Mouse (Mus musculus) cerebellum, adult 2 months (tissue): ENCODE measurements around the gene Asxl1. TPM values are rescaled to one million over a fixed set of nuclear protein-coding genes. Genes with fewer than 3 reads are reported as not detected.
A peak's percentile ranks its signal among the peaks of the same experiment; 100 is the strongest.

Source experiments
- DNase-seq, 2 experiments: peaks; one replicate each; pipeline ENCODE4 v3.0.0; 2021
- H3K27ac ChIP-seq: fragments of 200-500 bp; 2 replicates; pipeline ENCODE4 v1.5.1; 2012; ENCODE audit warnings: low read length, control low read depth, inconsistent platforms; ENCODE audit not compliant: insufficient read depth
- H3K27me3 ChIP-seq: fragments of 200-500 bp; 2 replicates; pipeline ENCODE4 v1.6.1; 2012; ENCODE audit warnings: inconsistent platforms, mild to moderate bottlenecking, low read length, moderate library complexity; ENCODE audit not compliant: control insufficient read depth, insufficient read depth
- H3K4me1 ChIP-seq: fragments of 200-500 bp; 2 replicates; pipeline ENCODE4 v1.6.1; 2011; ENCODE audit warnings: low read length; ENCODE audit not compliant: control insufficient read depth, insufficient read depth
- H3K4me3 ChIP-seq: fragments of 200-500 bp; replicated peaks from 2 replicates; pipeline ENCODE3; 2011; ENCODE audit warnings: mild to moderate bottlenecking, low read depth, low read length, control low read depth; ENCODE audit not compliant: insufficient read depth
- CTCF ChIP-seq: fragments of 200-500 bp; IDR thresholded peaks from 2 replicates; pipeline ENCODE4 v1.5.1; 2011; ENCODE audit warnings: low read depth, mild to moderate bottlenecking, control low read depth, low read length, moderate library complexity, borderline replicate concordance; ENCODE audit not compliant: insufficient read depth
- POLR2A ChIP-seq: fragments of 200-500 bp; IDR thresholded peaks from 2 replicates; pipeline ENCODE4 v1.6.1; 2011; ENCODE audit warnings: low read length, control low read depth, borderline replicate concordance; ENCODE audit not compliant: insufficient read depth
- WGBS: fragments of 180-500 bp; shearing (Covaris S2); methylation state at CpG from one replicate; pipeline ENCODE4 v1.1.7; 2018; 5-methylcytosine and 5-hydroxymethylcytosine counted together
- polyA plus RNA-seq: library from polyadenylated mRNA; depleted of rRNA; stranded (reverse); fragments of >200 nt; gene quantifications from 2 replicates; pipeline ENCODE4 v1.2.3, GENCODE M21; 2012

The Asxl1 gene
- polyA plus RNA-seq, 1 experiment, result 21.8 TPM

GRCm38 (mm10) chr2:153370871-153371270 is 25.2 kb downstream of the Asxl1 start:
- Histone ChIP-seq H3K27ac (no peak overlapping the region), H3K4me1 (peaks cover 4% of the 10 kb centered on the region; the same call in 1 of the 2 replicates), H3K27me3 (no peaks in the 10 kb centered on the region), H3K4me3 (no peak overlapping the region)
- TF ChIP-seq POLR2A, result no peak
- no peak for TF ChIP-seq CTCF
- no peak for DNase-seq

DNA sequence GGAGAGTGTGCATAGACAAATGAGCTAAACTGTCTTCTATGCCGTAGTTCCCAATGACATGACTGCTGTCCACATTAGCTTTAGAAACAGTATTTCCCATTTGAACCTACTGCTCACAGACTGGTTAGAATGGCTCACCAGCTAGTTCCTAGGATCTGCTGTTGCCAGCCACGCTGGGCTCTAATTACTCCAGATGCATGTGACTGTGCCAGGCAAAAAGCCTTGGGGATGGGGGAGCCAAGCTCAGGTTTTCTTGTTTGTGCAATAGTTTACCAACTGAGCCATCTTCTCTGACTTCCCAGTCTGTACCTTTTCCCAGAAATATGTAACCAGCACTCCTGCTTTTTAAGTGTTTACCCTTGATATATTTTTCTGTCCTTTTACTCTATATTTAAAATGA is 29.8 kb downstream of the Asxl1 start:
- 68% methylated on average over 2 of the region's 2 CpGs for WGBS
- Histone ChIP-seq H3K27me3 (no peaks in the 10 kb centered on the region), H3K4me3 (no peak overlapping the region), H3K27ac (no peak overlapping the region), H3K4me1 (peaks cover 6% of the 10 kb centered on the region; the same call in 1 of the 2 replicates)
- TF ChIP-seq POLR2A (no peak), CTCF (no peak)
- no peak for DNase-seq

DNA sequence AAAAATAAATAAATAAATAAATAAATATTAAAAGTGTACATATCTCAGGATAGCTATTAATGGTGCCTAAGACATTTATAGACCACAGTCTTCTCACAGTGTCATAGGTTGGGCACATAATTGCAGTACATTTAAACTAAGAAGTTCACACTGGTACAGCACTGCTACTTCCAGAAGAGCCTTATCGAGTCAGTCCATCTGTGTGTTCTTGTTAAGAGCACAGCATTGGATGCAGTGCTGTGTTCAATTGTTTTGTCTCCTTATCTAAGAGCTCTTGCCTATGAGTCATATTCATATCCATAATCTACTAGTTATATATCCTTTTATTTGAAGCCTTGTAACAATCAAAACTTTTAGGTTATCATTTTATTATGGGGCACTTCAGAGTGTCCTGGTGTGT is 34.9 kb downstream of the Asxl1 start:
- 91% methylated on average over 1 of the region's 1 CpGs for WGBS
- Histone ChIP-seq H3K27ac (no peak overlapping the region), H3K4me1 (peaks cover 2% of the 10 kb centered on the region; the same call in 1 of the 2 replicates), H3K27me3 (no peaks in the 10 kb centered on the region), H3K4me3 (no peak overlapping the region)
- no peak for DNase-seq
- TF ChIP-seq CTCF, result no peak

- H3K4me1 ChIP-seq, result peaks cover 11% of the 10 kb centered on the region; the same call in 1 of the 2 replicates
- TF ChIP-seq CTCF (no peak), POLR2A (no peak)
- no peak for DNase-seq
- H3K27ac ChIP-seq, result no peak overlapping the region
- 92% methylated on average over 2 of the region's 2 CpGs for WGBS
- H3K4me3 ChIP-seq, result no peak overlapping the region
- H3K27me3 ChIP-seq, result no peaks in the 10 kb centered on the region
Observed at GRCm38 (mm10) chr2:153389831-153390230, 44.2 kb downstream of the Asxl1 start.

GRCm38 (mm10) chr2:153393045-153393444 is 47.4 kb downstream of the Asxl1 start:
- no peak for TF ChIP-seq POLR2A
- TF ChIP-seq CTCF, result no peak
- H3K27ac ChIP-seq, result peak overlapping the region; percentile 27; the same call in 1 of the 2 replicates
- 8% methylated on average over 10 of the region's 10 CpGs for WGBS
- peak; percentile 70 to 84 for DNase-seq
- H3K4me1 ChIP-seq, result peaks cover 11% of the 10 kb centered on the region; the same call in 1 of the 2 replicates
- H3K27me3 ChIP-seq, result no peaks in the 10 kb centered on the region
- no peak overlapping the region for H3K4me3 ChIP-seq

- H3K4me3 ChIP-seq, result no peak overlapping the region
- no peak overlapping the region for H3K27ac ChIP-seq
- no peaks in the 10 kb centered on the region for H3K27me3 ChIP-seq
- peaks cover 10% of the 10 kb centered on the region; the same call in 1 of the 2 replicates for H3K4me1 ChIP-seq
- 94% methylated on average over 11 of the region's 11 CpGs for WGBS
- DNase-seq, result no peak
- TF ChIP-seq POLR2A (no peak), CTCF (no peak)
Observed at GRCm38 (mm10) chr2:153397790-153398515, 52.3 kb downstream of the Asxl1 start.

GRCm38 (mm10) chr2:153399166-153399565 is 53.5 kb downstream of the Asxl1 start:
- Histone ChIP-seq H3K4me3 (no peak overlapping the region), H3K27me3 (no peaks in the 10 kb centered on the region), H3K4me1 (no peaks in the 10 kb centered on the region; the same call in 1 of the 2 replicates), H3K27ac (no peak overlapping the region)
- DNase-seq, result no peak
- 38% methylated on average over 15 of the region's 15 CpGs for WGBS
- TF ChIP-seq POLR2A (no peak), CTCF (no peak)

- Histone ChIP-seq H3K27ac (no peak overlapping the region), H3K4me1 (no peaks in the 10 kb centered on the region), H3K4me3 (no peak overlapping the region), H3K27me3 (no peaks in the 10 kb centered on the region)
- no peak for DNase-seq
- WGBS, result 93% methylated on average over 3 of the region's 3 CpGs
- TF ChIP-seq POLR2A (no peak), CTCF (no peak)
Observed at GRCm38 (mm10) chr2:153404062-153404461, 58.4 kb downstream of the Asxl1 start.
